Mouse (Mus musculus) myocyte (in vitro differentiated cells): ENCODE measurements at regions not wholly inside any gene's neighbourhood (a gene's known extent, or its start where the extent isn't known, plus 50 kb on each side); places are given as distances from the start of the nearest gene placed in this dataset.

Experiments used
- H3K27me3 ChIP-seq: one replicate; pipeline ENCODE4 v1.6.1; 2011; ENCODE audit not compliant: control insufficient read depth, insufficient read depth, insufficient read length
- H3K36me3 ChIP-seq: one replicate; pipeline ENCODE4 v1.6.1; 2011; ENCODE audit not compliant: control insufficient read depth, insufficient read depth
- H3K4me2 ChIP-seq: one replicate; pipeline ENCODE4 v1.6.1; 2011; ENCODE audit warnings: low read depth, control low read depth
- H3K4me3 ChIP-seq: one replicate; pipeline ENCODE4 v1.5.1; 2011; ENCODE audit warnings: mild to moderate bottlenecking, control low read depth, moderate library complexity
- H3K79me2 ChIP-seq: one replicate; pipeline ENCODE4 v1.6.1; 2011; ENCODE audit not compliant: control insufficient read depth, insufficient read depth
- H3ac ChIP-seq: one replicate; pipeline ENCODE4 v1.6.1; 2011; ENCODE audit not compliant: control insufficient read depth, insufficient read length
- CEBPB ChIP-seq: IDR thresholded peaks from 2 replicates; pipeline ENCODE4 v1.6.1; 2011; ENCODE audit warnings: mild to moderate bottlenecking, moderate library complexity; ENCODE audit not compliant: poor library complexity, insufficient read depth, severe bottlenecking
- E2F4 ChIP-seq: IDR thresholded peaks from one replicate; pipeline ENCODE4 v1.6.1; 2011; ENCODE audit warnings: mild to moderate bottlenecking, control low read depth, moderate library complexity; ENCODE audit not compliant: insufficient read depth
- MAX ChIP-seq: IDR thresholded peaks from one replicate; pipeline ENCODE4 v1.6.1; 2011; ENCODE audit warnings: low read depth, mild to moderate bottlenecking, control low read depth
- MYOD1 ChIP-seq, 3 experiments: IDR thresholded peaks; one replicate each; pipeline ENCODE4 v1.6.1; 2011; ENCODE audit warnings: control low read depth in 2 of 3, low read depth in 2 of 3, mild to moderate bottlenecking in 2 of 3, moderate library complexity in 1 of 3; ENCODE audit not compliant: insufficient read length in 2 of 3, control insufficient read depth in 1 of 3
- MYOG ChIP-seq, 3 experiments: IDR thresholded peaks; one replicate each; pipeline ENCODE4 v1.6.1; 2011; ENCODE audit warnings: control low read depth in 2 of 3, low read depth in 2 of 3, mild to moderate bottlenecking in 2 of 3; ENCODE audit not compliant: insufficient read length in 2 of 3, control insufficient read depth in 1 of 3, insufficient read depth in 1 of 3
- POLR2A ChIP-seq: IDR thresholded peaks from one replicate; pipeline ENCODE4 v1.6.1; 2011; ENCODE audit warnings: low read depth, mild to moderate bottlenecking, control low read depth, moderate library complexity; ENCODE audit not compliant: insufficient read length
- POLR2AphosphoS2 ChIP-seq: IDR thresholded peaks from one replicate; pipeline ENCODE4 v1.6.1; 2011; ENCODE audit warnings: low read depth, control low read depth; ENCODE audit not compliant: insufficient read length
- REST ChIP-seq: IDR thresholded peaks from one replicate; pipeline ENCODE4 v1.6.1; 2011; ENCODE audit warnings: mild to moderate bottlenecking, control low read depth, moderate library complexity; ENCODE audit not compliant: insufficient read depth, insufficient read length
- SRF ChIP-seq: IDR thresholded peaks from one replicate; pipeline ENCODE4 v1.6.1; 2011; ENCODE audit warnings: low read depth; ENCODE audit not compliant: control insufficient read depth, insufficient read length
- TCF12 ChIP-seq: IDR thresholded peaks from one replicate; pipeline ENCODE4 v1.6.1; 2011; ENCODE audit warnings: mild to moderate bottlenecking, control low read depth; ENCODE audit not compliant: poor library complexity, insufficient read depth, severe bottlenecking
- TCF3 ChIP-seq: IDR thresholded peaks from one replicate; pipeline ENCODE4 v1.6.1; 2011; ENCODE audit warnings: low read depth, control low read depth; ENCODE audit not compliant: insufficient read length
- USF1 ChIP-seq: IDR thresholded peaks from one replicate; pipeline ENCODE4 v1.6.1; 2011; ENCODE audit warnings: low read depth, mild to moderate bottlenecking, control low read depth, moderate library complexity

DNA sequence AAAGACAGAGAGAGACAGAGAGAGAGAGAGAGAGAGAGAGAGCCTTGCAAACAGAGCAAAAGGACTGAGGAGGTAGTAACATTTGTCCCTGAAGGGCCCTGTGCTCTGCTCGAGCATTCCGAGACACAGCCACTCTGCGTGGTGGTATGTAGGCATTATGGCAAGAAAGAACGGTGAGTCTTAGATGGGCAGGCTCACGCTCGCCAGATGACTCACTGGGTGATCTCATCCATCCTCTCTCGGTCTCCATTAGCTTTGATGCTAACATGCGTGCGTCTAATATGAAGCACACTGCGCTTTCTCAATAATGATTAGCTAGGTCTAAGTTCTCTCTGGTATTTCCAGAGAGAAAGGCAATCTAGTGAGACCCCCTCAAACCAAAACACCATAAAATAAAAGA, 65.1 kb upstream of the Stac start:
- Histone ChIP-seq H3ac (no peak overlapping the region), H3K4me2 (no peak overlapping the region)
- no peak for TF ChIP-seq TCF12
- TF ChIP-seq POLR2A = no peak
- TF ChIP-seq MYOG (IDR thresholded peaks at IDR 0.05; ENCODE audit: control insufficient read depth in 1 of 3, insufficient read depth in 1 of 3, insufficient read length in 2 of 3, low read depth in 2 of 3) = no peak
- TF ChIP-seq MAX = no peak
- no peak for TF ChIP-seq REST
- no peak for TF ChIP-seq POLR2AphosphoS2
- TF ChIP-seq TCF3 = no peak
- no peak for TF ChIP-seq MYOD1 (IDR thresholded peaks at IDR 0.05; ENCODE audit: control insufficient read depth in 1 of 3, insufficient read length in 2 of 3, low read depth in 2 of 3)
- no peak for TF ChIP-seq E2F4

DNA sequence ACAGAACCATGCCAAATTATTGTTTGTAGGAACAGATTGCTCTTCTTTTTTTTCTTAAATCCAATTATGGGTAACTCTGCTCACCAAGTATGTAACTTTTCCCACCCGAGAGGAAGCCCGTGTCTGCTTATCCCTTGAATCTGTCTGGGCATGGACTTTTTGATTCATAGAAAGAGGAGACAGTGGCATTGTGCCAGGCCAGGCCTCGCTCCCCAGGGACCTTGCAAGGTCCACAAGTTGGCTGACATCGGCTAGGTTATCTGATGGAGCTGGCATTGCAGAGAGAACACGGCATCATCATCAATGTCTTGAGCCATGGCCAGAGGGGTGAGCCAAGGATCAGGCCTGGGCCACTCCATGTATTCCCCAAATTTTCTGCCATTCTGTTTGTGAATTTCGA, 56.0 kb upstream of the Stac start:
- no peaks in the 10 kb centered on the region for H3K36me3 ChIP-seq
- no peaks in the 10 kb centered on the region for H3K27me3 ChIP-seq
- no peak overlapping the region for H3ac ChIP-seq
- no peaks in the 10 kb centered on the region for H3K79me2 ChIP-seq
- no peak overlapping the region for H3K4me3 ChIP-seq
- TF ChIP-seq CEBPB (no peak), POLR2AphosphoS2 (no peak), E2F4 (no peak), MAX (no peak), TCF12 (no peak)
- H3K4me2 ChIP-seq = no peak overlapping the region

More for the DNA sequence above, 65.1 kb upstream of the Stac start:
- Histone ChIP-seq H3K4me3 (no peak overlapping the region), H3K79me2 (no peaks in the 10 kb centered on the region), H3K36me3 (no peaks in the 10 kb centered on the region), H3K27me3 (no peaks in the 10 kb centered on the region)

DNA sequence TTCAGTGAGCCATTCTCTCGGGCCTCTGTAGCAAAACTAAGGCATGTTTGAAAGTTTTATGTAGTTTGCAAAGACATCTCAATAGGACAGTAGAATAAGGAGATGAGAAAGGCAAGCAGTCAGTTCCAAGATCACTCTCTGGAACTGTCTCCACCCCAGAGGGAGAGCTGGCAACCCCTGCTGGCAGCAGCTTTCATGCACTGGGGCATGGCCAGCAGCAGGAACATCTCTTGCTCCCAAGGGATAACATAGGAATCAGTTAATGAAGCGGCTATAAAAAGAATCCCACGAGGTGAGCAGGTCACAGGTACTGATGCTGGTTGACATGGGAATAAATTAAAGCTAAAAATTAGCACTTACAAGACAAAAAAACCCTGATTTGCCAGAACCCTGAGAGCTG, 55.1 kb upstream of the Stac start:
- Histone ChIP-seq H3K79me2 (no peaks in the 10 kb centered on the region), H3ac (no peak overlapping the region), H3K36me3 (no peaks in the 10 kb centered on the region), H3K4me2 (no peak overlapping the region), H3K4me3 (no peak overlapping the region), H3K27me3 (no peaks in the 10 kb centered on the region)
- no peak for TF ChIP-seq MYOG (IDR thresholded peaks at IDR 0.05; ENCODE audit: control insufficient read depth in 1 of 3, insufficient read depth in 1 of 3, insufficient read length in 2 of 3, low read depth in 2 of 3)
- no peak for TF ChIP-seq USF1
- no peak for TF ChIP-seq SRF
- TF ChIP-seq REST = no peak
- no peak for TF ChIP-seq TCF12
- no peak for TF ChIP-seq CEBPB
- TF ChIP-seq TCF3 = no peak
- no peak for TF ChIP-seq MYOD1 (IDR thresholded peaks at IDR 0.05; ENCODE audit: control insufficient read depth in 1 of 3, insufficient read length in 2 of 3, low read depth in 2 of 3)
- no peak for TF ChIP-seq E2F4
- no peak for TF ChIP-seq POLR2AphosphoS2
- no peak for TF ChIP-seq MAX
- no peak for TF ChIP-seq POLR2A
